Mouse (Mus musculus): ENCODE measurements around the gene Rufy1. TPM values are rescaled to one million over a fixed set of nuclear protein-coding genes. Genes with fewer than 3 reads are reported as not detected.
A peak's percentile ranks its signal among the peaks of the same experiment; 100 is the strongest.

Rufy1 gene
- polyA plus RNA-seq, 1 experiment: 10.7 TPM

GRCm38 (mm10) chr11:50387697-50388096 lies 43.2 kb downstream of the Rufy1 start:
- Histone ChIP-seq H3K27me3 (ENCODE audit: control insufficient read depth, insufficient read depth, low read length) (no peaks in the 10 kb centered on the region), H3K4me3 (ENCODE audit: control insufficient read depth, insufficient read depth, low read length) (no peak overlapping the region), H3K36me3 (ENCODE audit: control insufficient read depth, insufficient read depth, low read length) (peaks cover 46% of the 10 kb centered on the region), H3K4me1 (replicated peaks; ENCODE audit: control insufficient read depth, insufficient read depth, low read length) (no peaks in the 10 kb centered on the region), H3K27ac (ENCODE audit: control insufficient read depth, insufficient read depth, low read length) (no peak overlapping the region)
- no peak for DNase-seq
- no peak for TF ChIP-seq CTCF (IDR thresholded peaks at IDR 0.05; ENCODE audit: borderline replicate concordance, control insufficient read depth, extremely low read depth, insufficient read depth, low read length, poor library complexity)
- TF ChIP-seq POLR2A (IDR thresholded peaks at IDR 0.05; ENCODE audit: control insufficient read depth, extremely low read depth, insufficient read depth, low read length, poor library complexity): no peak
- 91% methylated on average over 4 of the region's 4 CpGs for WGBS

GRCm38 (mm10) chr11:50387167-50387679 lies 43.7 kb downstream of the Rufy1 start:
- H3K4me1 ChIP-seq (replicated peaks; ENCODE audit: control insufficient read depth, insufficient read depth, low read length): no peaks in the 10 kb centered on the region
- no peak for DNase-seq
- no peak for TF ChIP-seq CTCF (IDR thresholded peaks at IDR 0.05; ENCODE audit: borderline replicate concordance, control insufficient read depth, extremely low read depth, insufficient read depth, low read length, poor library complexity)
- TF ChIP-seq POLR2A (IDR thresholded peaks at IDR 0.05; ENCODE audit: control insufficient read depth, extremely low read depth, insufficient read depth, low read length, poor library complexity): no peak
- H3K4me3 ChIP-seq (ENCODE audit: control insufficient read depth, insufficient read depth, low read length): no peak overlapping the region
- H3K27me3 ChIP-seq (ENCODE audit: control insufficient read depth, insufficient read depth, low read length): no peaks in the 10 kb centered on the region
- H3K27ac ChIP-seq (ENCODE audit: control insufficient read depth, insufficient read depth, low read length): no peak overlapping the region
- 96% methylated on average over 3 of the region's 3 CpGs for WGBS
- peaks cover 51% of the 10 kb centered on the region for H3K36me3 ChIP-seq (ENCODE audit: control insufficient read depth, insufficient read depth, low read length)

- Histone ChIP-seq H3K4me1 (replicated peaks; ENCODE audit: control insufficient read depth, insufficient read depth, low read length) (peaks cover 1% of the 10 kb centered on the region), H3K27ac (ENCODE audit: control insufficient read depth, insufficient read depth, low read length) (no peak overlapping the region), H3K27me3 (ENCODE audit: control insufficient read depth, insufficient read depth, low read length) (no peaks in the 10 kb centered on the region), H3K36me3 (ENCODE audit: control insufficient read depth, insufficient read depth, low read length) (peaks cover 57% of the 10 kb centered on the region), H3K4me3 (ENCODE audit: control insufficient read depth, insufficient read depth, low read length) (no peak overlapping the region)
- 39% methylated on average over 4 of the region's 4 CpGs for WGBS
- TF ChIP-seq POLR2A (IDR thresholded peaks at IDR 0.05; ENCODE audit: control insufficient read depth, extremely low read depth, insufficient read depth, low read length, poor library complexity) (no peak), CTCF (IDR thresholded peaks at IDR 0.05; ENCODE audit: borderline replicate concordance, control insufficient read depth, extremely low read depth, insufficient read depth, low read length, poor library complexity) (no peak)
- DNase-seq: no peak
These were observed 49.6 kb downstream of the Rufy1 start for GRCm38 (mm10) chr11:50381311-50381710.

GRCm38 (mm10) chr11:50379023-50379752 lies 51.7 kb downstream of the Rufy1 start:
- Histone ChIP-seq H3K4me1 (replicated peaks; ENCODE audit: control insufficient read depth, insufficient read depth, low read length) (peaks cover 4% of the 10 kb centered on the region), H3K36me3 (ENCODE audit: control insufficient read depth, insufficient read depth, low read length) (peaks cover 39% of the 10 kb centered on the region), H3K27me3 (ENCODE audit: control insufficient read depth, insufficient read depth, low read length) (no peaks in the 10 kb centered on the region), H3K27ac (ENCODE audit: control insufficient read depth, insufficient read depth, low read length) (no peak overlapping the region), H3K4me3 (ENCODE audit: control insufficient read depth, insufficient read depth, low read length) (peak overlapping the region; percentile 90; the same call in 1 of the 2 replicates)
- 50% methylated on average over 12 of the region's 12 CpGs for WGBS
- TF ChIP-seq CTCF (IDR thresholded peaks at IDR 0.05; ENCODE audit: borderline replicate concordance, control insufficient read depth, extremely low read depth, insufficient read depth, low read length, poor library complexity) (no peak), POLR2A (IDR thresholded peaks at IDR 0.05; ENCODE audit: control insufficient read depth, extremely low read depth, insufficient read depth, low read length, poor library complexity) (no peak)
- no peak for DNase-seq

- Histone ChIP-seq H3K27me3 (ENCODE audit: control insufficient read depth, insufficient read depth, low read length) (no peaks in the 10 kb centered on the region), H3K4me3 (ENCODE audit: control insufficient read depth, insufficient read depth, low read length) (peak overlapping the region; percentile 90), H3K27ac (ENCODE audit: control insufficient read depth, insufficient read depth, low read length) (peak overlapping the region; percentile 96), H3K36me3 (ENCODE audit: control insufficient read depth, insufficient read depth, low read length) (peaks cover 32% of the 10 kb centered on the region), H3K4me1 (replicated peaks; ENCODE audit: control insufficient read depth, insufficient read depth, low read length) (peaks cover 4% of the 10 kb centered on the region)
- WGBS: under 1% methylated on average over 71 of the region's 71 CpGs
- TF ChIP-seq POLR2A (IDR thresholded peaks at IDR 0.05; ENCODE audit: control insufficient read depth, extremely low read depth, insufficient read depth, low read length, poor library complexity) (peak; percentile 57; the same call in 1 of the 2 replicates), CTCF (IDR thresholded peaks at IDR 0.05; ENCODE audit: borderline replicate concordance, control insufficient read depth, extremely low read depth, insufficient read depth, low read length, poor library complexity) (peak; percentile 91; the same call in 1 of the 2 replicates)
- peak; percentile 78 for DNase-seq
These were observed 52.8 kb downstream of the Rufy1 start for GRCm38 (mm10) chr11:50377892-50378684.
